Mouse (Mus musculus): ENCODE results near the gene Prep. TPM values are rescaled to one million over a fixed set of nuclear protein-coding genes. Genes with fewer than 3 reads are reported as not detected.

The Prep gene
- 1 to 10 TPM; 8.2 to 8.8 TPM for total RNA-seq (2021)
- long read RNA-seq, full-length matches to known transcripts: 26 of 33 reads
- long read RNA-seq, partial matches to known transcripts: 4 of 33 reads
- long read RNA-seq, other reads (novel, unspliced or antisense): 3 of 33 reads

DNA sequence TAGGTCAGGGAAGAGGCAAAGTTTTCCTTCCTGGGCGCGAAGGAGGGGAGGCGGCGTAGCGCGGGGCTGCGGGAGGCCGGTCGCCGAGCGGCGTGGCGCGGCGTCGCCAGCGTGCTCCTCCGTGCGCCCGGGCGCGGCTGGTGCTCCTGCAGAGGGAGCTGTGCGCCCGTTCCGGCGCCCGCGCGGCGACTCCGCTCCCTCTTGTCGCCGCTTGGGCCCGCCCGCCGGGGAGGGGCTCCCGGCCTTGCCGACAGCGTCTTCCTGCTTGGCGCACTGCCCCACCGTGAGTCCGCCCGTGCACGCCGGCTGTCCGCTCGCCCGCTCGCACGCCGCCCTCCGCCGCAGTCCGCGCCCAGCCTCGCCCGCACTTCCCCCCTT lies at the start of gene Prep:
Prep (plus strand) TSS at position 273 of the 378 bp plus-strand sequence.
- DNase-seq (ENCODE audit: low spot score in 2 of 2): peak; percentile 88 to 92

DNA sequence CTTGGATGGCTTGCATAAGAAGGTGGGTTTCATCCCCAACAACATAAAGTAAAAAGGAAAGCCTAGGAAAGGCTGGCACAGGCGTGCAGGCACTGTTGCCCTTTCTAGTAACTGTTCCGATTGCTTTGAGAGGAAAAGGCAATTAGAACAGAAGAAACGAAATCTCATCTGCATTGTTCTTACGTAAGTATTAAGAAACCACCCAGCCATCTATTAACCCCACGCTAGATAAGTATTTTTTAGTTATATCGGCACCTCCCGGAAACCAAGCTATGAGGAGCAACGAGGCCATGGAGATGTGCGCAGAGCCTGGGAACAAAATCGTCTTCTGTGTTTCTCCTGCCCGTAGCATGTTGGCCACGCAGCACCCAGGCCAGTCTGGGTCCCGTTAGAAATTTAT lies 49.7 kb upstream of the Prep start:
- DNase-seq (ENCODE audit: low spot score in 2 of 2): no peak

GRCm38 (mm10) chr10:45017851-45018250 lies 49.2 kb upstream of the Prep start:
- DNase-seq (ENCODE audit: low spot score in 2 of 2): no peak

DNA sequence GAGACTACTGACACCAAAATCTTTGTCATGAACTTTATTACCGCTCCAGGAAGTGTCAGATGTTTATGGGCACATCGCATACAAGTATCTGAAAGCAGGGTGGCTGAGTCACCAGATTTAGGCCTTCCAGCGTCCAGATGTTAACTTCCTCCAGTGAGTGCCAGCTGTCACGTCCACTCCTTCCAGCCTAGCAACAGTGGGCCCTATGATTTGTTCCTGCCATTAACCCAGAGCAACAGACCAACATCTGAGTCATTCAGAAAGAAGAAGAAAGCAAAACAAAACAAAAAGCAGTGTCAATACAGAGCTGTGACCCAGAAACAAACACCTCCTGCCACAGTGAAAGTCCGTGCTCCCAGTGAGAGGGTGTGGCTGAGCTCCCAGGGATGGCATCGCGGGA lies 47.6 kb upstream of the Prep start:
- no peak for DNase-seq (ENCODE audit: low spot score in 2 of 2)

- no peak for DNase-seq (ENCODE audit: low spot score in 2 of 2)
Observed at GRCm38 (mm10) chr10:45019849-45020248, 47.2 kb upstream of the Prep start.

DNA sequence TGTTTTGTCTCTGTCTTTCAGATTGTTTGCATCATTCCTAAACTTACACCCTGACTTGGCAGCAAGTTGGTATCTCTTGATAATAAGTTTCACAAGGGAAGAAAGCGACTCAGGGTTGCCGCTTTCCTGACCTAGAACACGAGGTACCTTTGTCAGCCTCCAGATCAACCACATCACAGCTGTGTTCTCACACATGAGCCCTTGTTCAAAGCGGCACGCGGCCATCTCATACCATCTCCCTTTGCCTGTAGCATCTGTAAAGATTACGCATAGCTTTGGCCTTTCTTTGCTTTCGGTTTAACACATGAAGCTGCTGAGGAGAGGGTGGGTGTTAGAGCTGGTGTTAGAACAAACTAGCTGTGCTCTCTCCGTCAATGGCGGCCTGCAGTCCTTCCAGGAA lies 46.7 kb upstream of the Prep start:
- no peak for DNase-seq (ENCODE audit: low spot score in 2 of 2)

DNA sequence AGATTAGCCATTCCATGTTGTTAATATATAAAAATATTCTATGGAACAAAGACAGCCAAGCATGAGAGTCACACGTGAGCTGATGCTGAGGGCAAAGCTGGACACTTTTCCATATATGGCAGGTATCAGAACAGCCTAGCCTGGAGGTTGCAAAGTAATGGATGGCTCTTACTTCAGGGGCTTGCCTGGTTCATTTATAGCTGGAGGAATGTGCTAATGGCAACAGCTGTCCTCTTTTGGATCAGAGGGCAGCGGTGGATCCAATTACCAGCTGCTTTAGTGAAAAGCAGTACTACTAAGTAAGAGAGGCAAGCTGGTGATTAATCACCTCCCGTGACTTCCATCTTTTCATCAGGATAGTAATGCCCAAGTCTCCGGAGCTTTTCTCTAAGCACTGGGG lies 41.8 kb upstream of the Prep start:
- DNase-seq (ENCODE audit: low spot score in 2 of 2): no peak

GRCm38 (mm10) chr10:45026935-45027334 lies 40.1 kb upstream of the Prep start:
- DNase-seq (ENCODE audit: low spot score in 2 of 2): no peak

DNA sequence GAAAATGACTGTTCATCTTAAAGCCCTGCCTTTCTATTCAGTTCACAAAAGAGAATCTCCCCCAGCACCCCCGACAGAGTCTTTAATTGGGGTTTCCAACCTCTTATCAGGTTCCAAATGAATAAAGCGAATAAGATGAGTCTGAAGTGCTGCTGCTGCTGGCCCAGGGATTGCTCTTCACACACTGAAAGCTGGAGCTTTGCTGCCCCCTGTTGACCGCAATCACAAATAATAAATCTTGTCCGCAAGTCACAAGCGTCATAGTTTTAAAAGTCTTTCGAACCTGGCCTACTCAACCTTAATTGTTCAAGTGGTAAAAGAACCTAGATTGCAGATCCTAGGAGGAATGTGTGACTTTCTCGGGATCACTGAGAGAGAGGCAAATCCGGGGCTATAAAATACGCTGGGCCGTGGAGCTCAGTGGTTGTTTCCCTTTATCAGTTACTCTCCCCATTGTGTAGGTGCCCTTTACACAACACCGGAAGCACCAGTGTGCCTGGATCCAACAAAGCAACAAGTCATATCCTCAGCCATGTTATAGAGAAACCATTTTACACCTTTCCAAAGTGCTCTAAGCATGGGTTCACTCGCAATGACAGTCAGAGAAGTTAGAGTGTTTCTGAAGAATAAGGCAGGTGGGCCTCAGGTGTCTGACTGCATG lies 21.6 kb upstream of the Prep start:
- peak; percentile 48 to 88 for DNase-seq (ENCODE audit: low spot score in 2 of 2)

DNA sequence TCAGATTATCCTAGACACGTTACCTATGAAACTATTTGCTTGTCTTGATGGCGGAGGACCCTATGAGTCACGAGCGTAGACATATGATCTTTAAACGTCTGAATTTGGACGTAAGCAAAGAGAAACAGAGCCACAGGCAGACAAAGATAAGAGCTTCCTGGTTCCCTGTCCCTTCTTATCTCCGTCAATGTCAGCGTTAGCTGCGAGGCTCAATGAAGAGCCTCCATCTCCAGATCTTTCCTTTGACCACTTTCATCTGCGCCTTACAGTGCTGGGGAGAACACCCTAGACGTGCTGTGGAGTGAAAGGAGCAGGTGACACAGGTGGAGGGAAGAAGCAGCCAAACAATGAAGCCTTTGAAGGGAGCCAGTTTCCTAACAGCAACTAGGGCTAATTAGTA lies 18.8 kb upstream of the Prep start:
- no peak for DNase-seq (ENCODE audit: low spot score in 2 of 2)

- DNase-seq (ENCODE audit: low spot score in 2 of 2): no peak
Observed at GRCm38 (mm10) chr10:45048622-45049021, 18.4 kb upstream of the Prep start.

DNA sequence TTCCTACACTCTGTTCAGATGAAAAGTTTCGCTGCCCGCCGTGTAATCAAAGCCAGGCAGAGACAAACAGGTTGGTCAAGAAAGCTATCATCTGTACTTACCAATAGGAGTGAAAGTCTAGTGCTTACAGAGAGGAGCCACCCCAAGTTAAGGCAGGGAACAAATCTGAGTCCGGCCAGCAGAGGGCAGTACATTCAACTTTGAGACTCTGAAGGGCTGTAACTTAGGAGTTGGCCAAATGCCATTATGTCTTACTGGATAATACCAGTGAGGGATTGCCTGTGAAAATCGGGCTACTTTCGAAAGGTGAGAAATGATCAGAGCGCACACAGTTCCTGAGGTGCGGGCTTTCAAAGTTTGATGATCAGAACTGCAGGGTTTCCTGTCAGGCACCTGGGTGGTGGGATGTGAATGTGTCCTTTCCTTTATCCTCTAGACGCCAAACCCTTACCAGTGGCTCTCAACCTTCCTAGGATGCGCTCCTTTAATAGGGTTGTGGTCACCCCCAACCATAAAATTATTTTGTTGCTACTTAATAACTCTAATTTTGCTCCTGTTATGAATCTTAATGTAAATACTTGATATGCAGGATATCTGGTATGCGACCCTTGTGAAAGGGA lies 15.8 kb upstream of the Prep start:
- DNase-seq (ENCODE audit: low spot score in 2 of 2): peak; percentile 38 to 77

DNA sequence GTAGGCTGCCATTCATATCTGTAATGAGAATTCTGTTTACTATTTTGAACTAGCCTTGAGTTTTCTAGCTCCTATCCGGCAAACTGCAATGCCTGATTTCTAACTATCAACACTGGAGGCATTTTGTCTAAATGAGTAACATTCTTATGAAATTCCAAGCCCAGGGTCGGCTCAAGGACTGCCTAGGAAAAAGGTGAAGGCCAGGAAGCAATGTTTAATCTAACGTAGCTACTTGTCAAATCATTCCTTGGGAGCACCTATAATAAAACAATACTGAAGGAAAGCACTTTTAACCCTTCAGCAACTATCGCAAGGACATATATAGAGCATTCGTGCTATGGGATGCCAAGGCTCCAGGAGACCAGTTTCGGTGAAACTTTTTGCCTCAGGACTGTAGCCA lies 8.6 kb upstream of the Prep start:
- DNase-seq (ENCODE audit: low spot score in 2 of 2): no peak

GRCm38 (mm10) chr10:45060841-45061240 lies 6.2 kb upstream of the Prep start:
- no peak for DNase-seq (ENCODE audit: low spot score in 2 of 2)

DNA sequence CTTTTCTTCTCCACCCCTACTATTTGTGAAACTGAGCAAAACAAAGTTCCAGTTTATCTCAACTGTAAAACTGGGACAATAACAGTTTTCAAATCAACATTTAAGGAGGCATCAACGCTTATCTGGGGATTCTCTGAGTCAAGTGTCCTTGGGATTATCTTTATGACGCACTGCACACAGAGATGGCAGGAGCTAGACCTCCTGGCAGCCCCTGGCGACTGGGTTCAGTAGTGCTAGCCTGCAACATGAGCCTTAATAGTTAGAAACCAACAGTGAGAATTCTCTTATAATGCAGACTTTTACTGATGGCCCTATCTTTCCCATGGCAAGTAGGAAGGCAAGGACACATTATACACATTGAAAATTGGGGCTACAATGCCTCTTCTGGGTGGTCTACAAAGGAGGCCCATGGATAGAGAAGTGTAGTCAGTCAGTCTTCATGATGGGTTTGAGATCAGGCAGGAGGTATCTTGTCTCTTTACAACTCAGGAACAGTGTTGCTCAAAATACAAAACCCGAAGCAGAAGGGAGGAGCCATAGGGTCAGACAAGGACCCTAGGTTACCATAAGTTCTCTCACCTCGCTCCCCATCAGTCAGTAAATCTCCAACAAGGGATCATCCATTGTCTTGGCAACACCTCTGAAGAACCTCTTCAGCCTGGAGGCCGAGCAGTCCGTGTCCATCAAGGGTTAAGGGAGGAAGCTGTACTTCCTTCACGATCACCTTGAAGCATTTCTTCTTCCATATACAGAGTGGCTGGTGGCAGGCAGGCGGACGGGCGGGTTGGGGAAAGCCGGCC lies 672 bp upstream of the Prep start:
- DNase-seq (ENCODE audit: low spot score in 2 of 2): peak in 1 of 2 experiments; percentile 16

DNA sequence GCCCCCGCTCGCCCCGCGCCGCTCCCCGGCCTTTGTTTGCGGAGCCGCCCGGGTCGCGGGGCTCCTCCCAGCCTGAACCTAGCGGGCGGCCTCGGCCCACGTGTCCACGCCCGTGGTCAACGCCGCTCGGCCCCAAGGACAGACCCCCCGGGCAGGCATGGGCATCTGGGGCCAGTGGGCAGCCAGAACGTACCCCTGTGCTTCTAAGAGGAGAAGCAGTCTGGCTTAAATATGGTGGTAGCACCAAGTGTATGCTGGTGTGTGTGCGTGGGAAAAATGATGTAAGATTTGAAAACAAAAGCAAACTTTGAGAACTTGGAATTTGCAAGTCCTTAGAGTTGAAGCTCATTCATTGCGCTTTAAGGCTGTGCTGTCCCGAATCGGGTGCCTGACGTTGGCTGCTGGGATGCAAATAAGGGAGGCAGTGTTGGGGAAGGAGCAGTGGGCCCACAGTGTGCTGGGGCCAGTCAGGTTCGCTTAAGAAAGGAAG lies 478 bp downstream of the Prep start:
- no peak for DNase-seq (ENCODE audit: low spot score in 2 of 2)

DNA sequence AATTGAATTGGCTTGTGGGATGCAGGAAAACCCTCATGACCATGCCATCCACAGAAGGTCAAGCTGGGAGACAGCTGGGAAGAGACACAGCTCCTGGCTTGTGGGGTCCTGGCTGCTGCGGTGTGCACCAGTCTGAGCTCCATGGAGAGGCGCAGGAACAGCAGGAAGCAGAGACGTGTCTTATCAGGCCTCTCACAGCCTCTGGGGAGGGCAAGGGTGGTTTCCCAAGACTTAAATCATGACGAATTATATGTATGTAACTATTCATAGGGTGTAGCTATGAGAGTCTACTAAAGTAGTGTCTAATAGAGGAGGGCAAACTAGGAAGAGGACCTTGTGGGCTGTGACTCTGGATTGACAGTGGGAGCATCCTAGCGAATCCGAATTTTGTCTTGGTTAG lies 2.6 kb downstream of the Prep start:
- DNase-seq (ENCODE audit: low spot score in 2 of 2): no peak

GRCm38 (mm10) chr10:45070362-45070761 lies 3.4 kb downstream of the Prep start:
- DNase-seq (ENCODE audit: low spot score in 2 of 2): no peak

DNA sequence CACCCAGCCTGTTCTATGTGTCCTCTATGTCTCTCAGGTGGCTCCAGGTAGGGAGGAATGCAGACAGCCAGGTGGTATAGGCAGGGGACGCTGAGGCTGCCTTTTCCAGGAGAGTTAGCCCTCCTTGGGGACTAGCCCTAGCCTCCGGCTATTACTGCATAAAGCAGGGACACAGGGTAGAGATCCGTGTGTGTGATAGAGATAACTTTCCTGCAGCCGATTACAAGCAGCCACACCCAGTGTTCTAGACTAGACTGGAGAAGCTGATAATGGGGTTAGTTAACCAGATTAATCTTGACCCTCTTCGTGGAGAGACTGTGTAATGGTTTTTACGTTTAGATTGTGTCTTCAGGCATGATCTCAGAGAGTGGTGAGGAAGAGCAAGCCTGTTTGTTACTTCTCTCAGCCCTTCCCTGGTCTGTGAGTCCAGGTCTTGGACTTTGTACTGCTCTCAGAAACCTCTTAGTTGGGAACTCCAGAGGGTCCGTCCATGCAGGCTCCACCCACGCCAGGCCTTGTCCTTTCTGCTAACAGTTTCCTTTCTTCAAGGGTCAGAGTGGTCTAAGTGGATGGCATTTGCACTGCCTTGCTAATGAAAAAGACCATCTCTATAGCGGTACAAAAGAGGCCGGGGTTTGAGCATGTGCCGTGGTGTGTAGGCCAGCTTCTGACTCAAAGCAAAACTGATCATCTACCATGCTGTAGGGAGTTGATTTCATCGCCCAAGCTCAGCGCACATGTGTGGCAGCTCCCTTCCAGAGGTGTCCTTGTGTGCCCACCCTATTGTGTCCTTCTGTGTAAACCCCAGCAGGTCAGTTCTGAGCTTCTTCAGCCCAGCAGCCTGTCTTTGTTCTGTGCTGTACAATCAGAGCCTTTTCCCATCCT lies 4.2 kb downstream of the Prep start:
- no peak for DNase-seq (ENCODE audit: low spot score in 2 of 2)

DNA sequence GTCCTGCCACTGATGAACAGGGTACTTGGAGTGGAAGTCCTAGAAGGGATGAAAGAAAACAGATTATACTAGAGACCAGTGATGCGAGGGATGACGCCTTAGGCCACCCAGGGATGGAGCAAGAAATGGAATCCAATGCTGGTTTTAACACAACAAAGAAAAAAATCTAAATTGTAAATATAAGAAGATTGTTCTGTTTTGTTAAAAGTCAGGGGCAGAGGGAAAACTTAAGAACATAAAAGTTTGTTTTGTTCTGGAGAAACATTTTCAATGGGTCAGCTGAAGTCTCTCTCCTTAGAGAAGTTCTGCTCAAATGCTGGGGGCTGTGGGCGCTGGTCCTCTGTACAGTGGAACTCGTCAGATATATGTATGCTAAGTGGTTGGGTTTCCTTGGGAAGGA lies 5.3 kb downstream of the Prep start:
- no peak for DNase-seq (ENCODE audit: low spot score in 2 of 2)

DNA sequence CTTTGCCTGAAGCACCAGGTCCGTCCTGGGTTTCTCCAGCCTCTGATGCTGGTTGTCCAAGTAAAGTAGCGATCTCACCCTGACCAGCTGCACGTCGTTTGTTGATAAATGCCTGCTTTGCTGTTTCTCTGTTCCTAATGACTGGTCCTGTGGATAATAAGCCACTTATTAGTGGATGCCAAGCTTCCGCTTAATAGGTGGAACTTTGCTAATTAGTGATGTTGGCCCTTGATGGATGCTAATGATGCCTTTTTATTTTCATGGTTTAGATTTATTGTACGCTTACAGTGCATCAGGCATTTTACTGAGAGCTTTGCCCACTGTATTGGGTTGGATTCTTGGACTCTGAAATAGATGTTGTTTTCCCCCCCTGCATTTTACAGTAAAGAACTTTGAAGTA lies 7.5 kb downstream of the Prep start:
- DNase-seq (ENCODE audit: low spot score in 2 of 2): no peak
